Mouse (Mus musculus) c-Kit-positive CD71-positive TER-119-negative erythroid progenitor cells, embryonic 14.5 days (primary cell): ENCODE measurements around the gene Tas1r2.

Experiments
- DNase-seq: peaks from one replicate; pipeline ENCODE4 v3.0.0-alpha.2; 2013; ENCODE audit warnings: low read depth

The Tas1r2 gene

DNA sequence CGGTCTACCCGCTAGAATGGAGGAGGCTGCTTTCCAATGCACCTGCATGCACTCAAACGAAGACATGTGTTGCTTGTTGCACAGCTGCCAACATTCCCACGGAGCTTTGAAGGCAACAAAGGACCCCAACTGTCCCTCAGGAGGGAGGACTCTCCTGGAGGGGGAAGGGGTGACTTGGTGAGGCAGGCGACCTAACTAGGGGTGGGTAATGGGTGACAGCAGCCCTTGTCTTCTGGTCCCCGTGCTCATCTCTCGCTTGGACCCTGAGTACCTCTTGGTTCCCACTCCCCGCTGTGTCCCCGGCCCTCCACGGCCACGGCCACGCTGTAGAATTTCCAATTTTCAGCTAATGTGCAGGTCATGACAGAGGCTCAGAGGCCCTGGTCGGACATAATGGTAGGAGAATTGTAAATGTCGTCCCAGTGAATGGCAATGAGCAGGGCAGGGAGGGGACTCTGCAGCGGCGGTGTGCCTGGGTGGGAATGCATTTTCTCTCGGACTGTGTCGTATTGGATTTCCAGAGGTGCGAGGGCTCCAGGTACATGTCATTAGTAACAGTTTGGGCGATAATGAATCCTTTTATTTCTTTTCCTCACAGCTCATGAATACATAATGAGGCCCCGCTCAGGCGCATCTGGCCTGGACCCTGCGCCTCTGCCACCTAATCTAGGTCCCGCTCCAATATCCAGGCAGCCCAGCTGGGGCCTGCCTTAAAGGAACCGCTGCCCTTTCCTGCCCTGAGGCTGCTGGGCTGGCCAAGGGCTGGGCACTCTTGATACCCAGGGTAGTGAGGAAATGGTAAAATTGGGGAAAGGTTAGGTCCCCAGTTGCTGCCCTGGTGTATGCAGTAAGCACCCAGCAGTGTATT, 57.4 kb downstream of the Tas1r2 start:
- no peak for DNase-seq

DNA sequence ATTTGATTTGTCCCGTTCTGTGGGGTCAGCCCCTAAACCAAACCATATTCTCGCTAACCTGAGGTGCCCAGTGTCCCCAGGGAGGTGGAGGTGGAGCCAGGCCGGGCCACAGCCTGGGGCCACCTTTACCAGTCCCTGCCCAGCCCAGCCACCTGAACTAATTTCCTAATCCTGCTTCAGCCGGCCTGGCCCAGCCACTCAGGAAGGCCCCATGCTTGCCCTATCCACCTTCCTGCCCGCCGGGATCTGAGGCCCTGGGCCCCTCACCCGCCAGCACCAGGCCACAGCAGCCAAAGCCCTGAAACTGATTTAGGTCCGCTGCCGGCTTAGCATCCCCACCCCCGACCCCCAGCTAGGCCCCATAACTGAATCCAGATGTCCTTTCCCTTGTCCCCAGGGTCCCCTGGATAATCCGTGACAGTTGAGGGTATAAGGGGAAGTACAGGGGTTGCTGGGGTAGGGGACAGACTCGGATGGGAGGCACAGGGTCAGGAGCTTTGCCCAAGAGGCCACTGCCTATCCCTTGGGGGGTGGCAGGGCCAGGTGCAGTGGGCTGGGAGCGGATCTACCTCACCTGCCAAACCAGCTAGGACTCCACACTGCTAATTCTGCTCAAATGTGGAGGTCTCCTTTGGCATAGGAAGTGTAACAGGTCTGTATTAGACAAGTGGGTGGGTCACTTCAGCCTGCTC, 62.0 kb downstream of the Tas1r2 start:
- no peak for DNase-seq

DNA sequence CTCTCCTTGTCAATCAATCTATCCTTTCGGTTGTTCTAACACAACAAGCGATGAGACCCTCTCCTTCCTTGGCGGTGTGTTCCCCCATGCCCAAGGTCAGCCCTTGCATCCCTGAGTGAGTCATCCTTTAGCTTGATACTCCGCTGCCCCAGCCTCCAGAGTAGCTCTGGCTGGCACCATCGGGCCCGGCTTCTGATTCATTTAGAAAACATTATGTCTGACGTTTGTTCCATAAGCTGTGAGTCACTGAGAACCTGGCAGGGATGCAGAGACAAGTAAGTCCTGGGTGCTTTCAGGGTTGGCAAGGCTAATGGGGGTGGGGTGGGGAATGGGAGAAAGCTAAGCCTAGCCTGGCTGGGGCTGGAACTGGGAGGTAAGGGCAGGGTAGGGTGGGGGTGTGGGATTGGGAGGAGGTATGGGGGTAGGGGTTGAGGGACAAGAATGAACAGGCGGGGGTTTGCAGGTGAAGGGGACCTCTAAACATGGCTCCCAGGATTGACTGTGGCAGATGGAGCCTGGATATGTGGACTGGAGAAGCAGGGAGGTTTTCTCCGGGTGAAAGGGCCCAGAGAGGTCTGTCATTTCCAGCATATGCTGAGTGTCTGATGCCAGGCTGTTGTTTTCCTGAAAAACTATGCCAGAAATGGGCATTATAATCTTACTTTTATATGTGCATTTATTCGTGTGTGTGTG, 63.3 kb downstream of the Tas1r2 start:
- DNase-seq: no peak

DNA sequence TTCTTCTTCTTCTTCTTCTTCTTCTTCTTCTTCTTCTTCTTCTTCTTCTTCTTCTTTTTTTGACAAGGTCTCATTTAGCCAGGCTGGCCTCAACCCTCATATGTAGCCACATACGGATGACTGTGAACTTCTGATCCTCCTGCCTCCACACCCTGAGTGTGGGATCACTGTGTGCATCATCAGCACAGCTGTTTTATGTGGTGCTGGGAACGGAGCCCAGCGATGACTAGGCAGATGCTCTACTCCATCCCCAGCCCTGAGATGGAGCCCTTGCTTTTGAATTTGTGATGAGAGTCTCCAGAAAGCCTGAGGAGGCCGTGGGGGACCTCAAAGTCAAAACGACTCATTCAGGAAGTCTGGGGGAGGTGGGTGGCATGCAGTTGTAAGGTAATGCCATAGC, 65.6 kb downstream of the Tas1r2 start:
- DNase-seq: no peak
